Mouse (Mus musculus): Measurements from ENCODE around the gene Stk38l. TPM values are rescaled to one million over a fixed set of nuclear protein-coding genes. Genes with fewer than 3 reads are reported as not detected.
"Not testable (repeated sequence)": the region's sequence is repeated elsewhere in the genome, so short reads cannot be mapped to it uniquely, and the experiment has no call there.

The Stk38l gene
- polyA plus RNA-seq, 1 experiment from 2014 or later, result 13.2 TPM

- ATAC-seq, result no peak
- H3K27me3 ChIP-seq (replicated peaks; ENCODE audit: insufficient read depth, low read length), result no peaks in the 10 kb centered on the region
- no peak overlapping the region for H3K4me2 ChIP-seq (replicated peaks; ENCODE audit: low read depth, low read length)
- no peak overlapping the region for H3K27ac ChIP-seq (ENCODE audit: low read length)
- no peak overlapping the region for H3K9ac ChIP-seq (replicated peaks; ENCODE audit: low read depth)
- H3K4me1 ChIP-seq (ENCODE audit: insufficient read depth, low read depth, low read length), result no peaks in the 10 kb centered on the region
- no peak for DNase-seq (ENCODE audit: low spot score)
- no peak overlapping the region for H3K4me3 ChIP-seq (ENCODE audit: low read depth, low read length)
- H3K36me3 ChIP-seq (ENCODE audit: insufficient read depth, low read length), result 0 out of 2 replicates have a peak, but pooled peaks cover 4% of the 10 kb centered on the region
- TF ChIP-seq CTCF (IDR thresholded peaks at IDR 0.05), result no peak
- TF ChIP-seq EP300 (IDR thresholded peaks at IDR 0.05), result no peak
- 84% methylated on average over 5 of the region's 5 CpGs for WGBS
- no peaks in the 10 kb centered on the region for H3K9me3 ChIP-seq (ENCODE audit: low read length)
Observed at GRCm38 (mm10) chr6:146770808-146771207, 46.0 kb downstream of the Stk38l start.

- H3K4me1 ChIP-seq (ENCODE audit: insufficient read depth, low read depth, low read length); H3K27me3 ChIP-seq (replicated peaks; ENCODE audit: insufficient read depth, low read length); H3K9me3 ChIP-seq (ENCODE audit: low read length); H3K4me3 ChIP-seq (ENCODE audit: low read depth, low read length); H3K9ac ChIP-seq (replicated peaks; ENCODE audit: low read depth); DNase-seq (ENCODE audit: low spot score); H3K36me3 ChIP-seq (ENCODE audit: insufficient read depth, low read length); H3K4me2 ChIP-seq (replicated peaks; ENCODE audit: low read depth, low read length); ATAC-seq; H3K27ac ChIP-seq (ENCODE audit: low read length): not testable (repeated sequence)
- 67% methylated on average over 8 of the region's 8 CpGs for WGBS
Observed at GRCm38 (mm10) chr6:146775864-146776263, 51.1 kb downstream of the Stk38l start.

- DNase-seq (ENCODE audit: low spot score), result peak; percentile 95
- WGBS, result 22% methylated on average over 2 of the region's 2 CpGs
- H3K27ac ChIP-seq (ENCODE audit: low read length), result no peak overlapping the region
- ATAC-seq, result peak; percentile 97
- no peaks in the 10 kb centered on the region for H3K4me1 ChIP-seq (ENCODE audit: insufficient read depth, low read depth, low read length)
- H3K36me3 ChIP-seq (ENCODE audit: insufficient read depth, low read length), result 0 out of 2 replicates have a peak, but pooled peaks cover 4% of the 10 kb centered on the region
- no peaks in the 10 kb centered on the region for H3K27me3 ChIP-seq (replicated peaks; ENCODE audit: insufficient read depth, low read length)
- H3K4me3 ChIP-seq (ENCODE audit: low read depth, low read length), result no peak overlapping the region
- H3K9ac ChIP-seq (replicated peaks; ENCODE audit: low read depth), result no peak overlapping the region
- no peak overlapping the region for H3K4me2 ChIP-seq (replicated peaks; ENCODE audit: low read depth, low read length)
- H3K9me3 ChIP-seq (ENCODE audit: low read length), result no peaks in the 10 kb centered on the region
- TF ChIP-seq CTCF (IDR thresholded peaks at IDR 0.05) (no peak), EP300 (IDR thresholded peaks at IDR 0.05) (peak; percentile 45; the same call in 1 of the 2 replicates)
Observed at GRCm38 (mm10) chr6:146776610-146777389, 52.0 kb downstream of the Stk38l start.

GRCm38 (mm10) chr6:146778055-146778454 lies 53.3 kb downstream of the Stk38l start:
- ATAC-seq (no peak), DNase-seq (ENCODE audit: low spot score) (no peak)
- 55% methylated on average over 3 of the region's 3 CpGs for WGBS
- Histone ChIP-seq H3K27ac (ENCODE audit: low read length) (no peak overlapping the region), H3K4me1 (ENCODE audit: insufficient read depth, low read depth, low read length) (no peaks in the 10 kb centered on the region), H3K9me3 (ENCODE audit: low read length) (no peaks in the 10 kb centered on the region), H3K36me3 (ENCODE audit: insufficient read depth, low read length) (no peaks in the 10 kb centered on the region), H3K9ac (replicated peaks; ENCODE audit: low read depth) (no peak overlapping the region), H3K4me3 (ENCODE audit: low read depth, low read length) (no peak overlapping the region), H3K27me3 (replicated peaks; ENCODE audit: insufficient read depth, low read length) (no peaks in the 10 kb centered on the region), H3K4me2 (replicated peaks; ENCODE audit: low read depth, low read length) (no peak overlapping the region)
- TF ChIP-seq CTCF (IDR thresholded peaks at IDR 0.05) (no peak), EP300 (IDR thresholded peaks at IDR 0.05) (no peak)

- no peaks in the 10 kb centered on the region for H3K9me3 ChIP-seq (ENCODE audit: low read length)
- no peaks in the 10 kb centered on the region for H3K4me1 ChIP-seq (ENCODE audit: insufficient read depth, low read depth, low read length)
- 74% methylated on average over 3 of the region's 3 CpGs for WGBS
- no peaks in the 10 kb centered on the region for H3K36me3 ChIP-seq (ENCODE audit: insufficient read depth, low read length)
- H3K4me2 ChIP-seq (replicated peaks; ENCODE audit: low read depth, low read length), result no peak overlapping the region
- ATAC-seq, result no peak
- no peak for DNase-seq (ENCODE audit: low spot score)
- H3K4me3 ChIP-seq (ENCODE audit: low read depth, low read length), result no peak overlapping the region
- no peak for TF ChIP-seq CTCF (IDR thresholded peaks at IDR 0.05)
- TF ChIP-seq EP300 (IDR thresholded peaks at IDR 0.05), result no peak
- no peak overlapping the region for H3K9ac ChIP-seq (replicated peaks; ENCODE audit: low read depth)
- no peaks in the 10 kb centered on the region for H3K27me3 ChIP-seq (replicated peaks; ENCODE audit: insufficient read depth, low read length)
- H3K27ac ChIP-seq (ENCODE audit: low read length), result no peak overlapping the region
Observed at GRCm38 (mm10) chr6:146781566-146781965, 56.8 kb downstream of the Stk38l start.

GRCm38 (mm10) chr6:146793527-146793926 lies 68.7 kb downstream of the Stk38l start:
- WGBS, result 54% methylated on average over 3 of the region's 3 CpGs
- no peak for TF ChIP-seq EP300 (IDR thresholded peaks at IDR 0.05)
- H3K4me1 ChIP-seq (ENCODE audit: insufficient read depth, low read depth, low read length), result peaks cover 4% of the 10 kb centered on the region; the same call in 1 of the 2 replicates
- H3K4me2 ChIP-seq (replicated peaks; ENCODE audit: low read depth, low read length), result no peak overlapping the region
- peak; percentile 18 for DNase-seq (ENCODE audit: low spot score)
- no peak for ATAC-seq
- no peaks in the 10 kb centered on the region for H3K9me3 ChIP-seq (ENCODE audit: low read length)
- H3K27me3 ChIP-seq (replicated peaks; ENCODE audit: insufficient read depth, low read length), result no peaks in the 10 kb centered on the region
- no peaks in the 10 kb centered on the region for H3K36me3 ChIP-seq (ENCODE audit: insufficient read depth, low read length)
- H3K27ac ChIP-seq (ENCODE audit: low read length), result no peak overlapping the region
- no peak overlapping the region for H3K4me3 ChIP-seq (ENCODE audit: low read depth, low read length)
- no peak overlapping the region for H3K9ac ChIP-seq (replicated peaks; ENCODE audit: low read depth)
